Mouse (Mus musculus): ENCODE measurements at regions not wholly inside any gene's neighbourhood (a gene's known extent, or its start where the extent isn't known, plus 50 kb on each side); places are given as distances from the start of the nearest gene placed in this dataset.

GRCm38 (mm10) chr17:45296363-45296762 lies 137.2 kb downstream of the Cdc5l start:
- no peak for ATAC-seq (replicated peaks in 1 of 2; ENCODE audit: insufficient read depth in 1 of 2, low FRiP score in 2 of 2, low TSS enrichment in 1 of 2, low read depth in 1 of 2, poor library complexity in 2 of 2, severe bottlenecking in 2 of 2)

DNA sequence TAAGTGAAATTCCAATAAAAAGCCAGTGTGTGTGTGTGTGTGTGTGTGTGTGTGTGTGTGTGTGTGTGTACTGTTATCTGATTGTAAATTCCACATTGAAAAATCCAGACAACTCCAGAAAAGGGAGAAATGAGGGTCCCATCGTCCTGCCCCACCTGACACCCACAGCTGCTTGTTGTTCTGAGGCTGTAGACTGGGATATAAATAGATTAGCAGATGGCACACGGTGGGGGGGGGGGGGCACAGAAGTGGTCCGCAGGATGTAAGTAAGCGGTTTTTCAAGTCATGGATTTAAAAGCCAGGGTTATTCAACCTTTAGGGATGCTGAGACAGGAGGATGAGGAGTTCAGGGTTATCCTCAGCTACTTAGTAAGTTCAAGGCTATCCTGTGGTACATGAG lies 138.7 kb downstream of the Cdc5l start:
- no peak for ATAC-seq (replicated peaks in 1 of 2; ENCODE audit: insufficient read depth in 1 of 2, low FRiP score in 2 of 2, low TSS enrichment in 1 of 2, low read depth in 1 of 2, poor library complexity in 2 of 2, severe bottlenecking in 2 of 2)

DNA sequence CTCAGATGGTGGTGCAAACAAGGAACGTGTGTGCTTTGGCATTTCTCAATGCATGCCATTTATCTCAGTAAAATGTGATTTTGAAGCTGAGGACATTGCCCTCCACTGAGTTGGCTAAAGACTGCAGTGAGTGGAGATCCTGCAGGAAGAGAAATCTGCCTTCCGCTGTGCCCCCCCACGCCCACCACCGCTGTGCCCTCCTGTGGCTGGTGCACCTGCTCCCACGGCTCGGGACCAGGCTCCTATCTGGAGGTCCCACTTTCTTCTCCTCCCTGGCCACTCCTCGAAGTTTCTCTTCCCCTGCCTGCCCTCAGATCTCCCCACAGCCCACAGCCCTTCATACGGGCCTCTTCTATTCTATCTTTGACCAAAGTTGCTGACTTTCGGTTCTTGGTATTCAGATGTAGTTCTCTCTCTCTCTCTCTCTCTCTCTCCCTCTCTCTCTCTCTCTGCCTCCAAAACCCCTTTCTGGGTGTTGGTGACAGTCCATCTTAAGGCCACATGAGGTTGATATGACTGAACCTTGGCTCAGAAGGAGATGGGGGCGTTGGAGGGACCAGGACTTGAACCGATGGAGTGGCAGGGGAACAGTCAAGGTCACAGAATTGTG lies 139.2 kb downstream of the Cdc5l start:
- ATAC-seq (replicated peaks in 1 of 2; ENCODE audit: insufficient read depth in 1 of 2, low FRiP score in 2 of 2, low TSS enrichment in 1 of 2, low read depth in 1 of 2, poor library complexity in 2 of 2, severe bottlenecking in 2 of 2): no peak

DNA sequence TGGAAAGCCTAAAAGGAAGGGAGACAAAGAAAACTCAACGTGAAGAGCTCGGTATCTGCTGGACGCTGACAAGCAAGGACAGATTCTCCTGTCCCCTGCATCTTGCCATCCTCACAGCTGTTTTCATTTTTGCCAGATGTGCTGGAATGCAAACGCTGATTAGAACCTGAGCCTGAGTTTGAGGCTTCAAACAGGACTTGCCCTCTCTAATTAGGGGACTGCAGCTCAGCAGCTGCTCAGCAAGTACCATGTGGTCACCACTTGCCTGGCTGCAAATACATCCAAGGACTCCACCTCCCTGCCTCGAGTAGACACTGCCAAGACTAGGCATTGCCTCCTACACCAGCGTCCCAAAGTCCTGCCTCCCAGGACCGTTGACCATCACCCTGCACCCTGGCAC lies 140.7 kb downstream of the Cdc5l start:
- ATAC-seq (replicated peaks in 1 of 2; ENCODE audit: insufficient read depth in 1 of 2, low FRiP score in 2 of 2, low TSS enrichment in 1 of 2, low read depth in 1 of 2, poor library complexity in 2 of 2, severe bottlenecking in 2 of 2): no peak

DNA sequence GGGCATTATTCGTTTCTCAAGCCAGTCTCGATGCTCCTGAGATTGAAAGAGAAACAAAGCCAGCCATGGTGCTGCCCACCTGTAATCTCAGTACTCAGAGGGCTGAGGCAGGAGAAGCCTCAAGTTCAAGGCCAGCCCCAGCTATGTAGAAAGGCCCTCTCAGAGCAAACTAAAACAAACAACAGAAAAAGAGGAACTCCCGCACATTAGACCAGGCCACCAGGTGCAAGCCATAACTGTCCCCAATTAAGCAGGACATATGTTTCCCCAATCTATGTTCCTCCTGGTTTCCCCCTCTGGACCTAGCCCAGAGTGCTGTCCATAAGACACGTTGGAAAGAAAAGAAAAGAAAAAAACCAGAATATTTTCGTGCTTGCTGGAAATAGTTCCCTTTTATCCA lies 142.5 kb downstream of the Cdc5l start:
- 0 out of 4 replicates have a peak, but pooled peaks have one; percentile 25 to 28 for ATAC-seq (replicated peaks in 1 of 2; ENCODE audit: insufficient read depth in 1 of 2, low FRiP score in 2 of 2, low TSS enrichment in 1 of 2, low read depth in 1 of 2, poor library complexity in 2 of 2, severe bottlenecking in 2 of 2)

GRCm38 (mm10) chr17:45285621-45286189 lies 147.8 kb downstream of the Cdc5l start:
- peak in 1 of 2 experiments; percentile 10; a peak in 2 of 4 replicates for ATAC-seq (replicated peaks in 1 of 2; ENCODE audit: insufficient read depth in 1 of 2, low FRiP score in 2 of 2, low TSS enrichment in 1 of 2, low read depth in 1 of 2, poor library complexity in 2 of 2, severe bottlenecking in 2 of 2)

- ATAC-seq (replicated peaks in 1 of 2; ENCODE audit: insufficient read depth in 1 of 2, low FRiP score in 2 of 2, low TSS enrichment in 1 of 2, low read depth in 1 of 2, poor library complexity in 2 of 2, severe bottlenecking in 2 of 2): no peak
These were observed 152.0 kb downstream of the Cdc5l start for GRCm38 (mm10) chr17:45281554-45281953.

DNA sequence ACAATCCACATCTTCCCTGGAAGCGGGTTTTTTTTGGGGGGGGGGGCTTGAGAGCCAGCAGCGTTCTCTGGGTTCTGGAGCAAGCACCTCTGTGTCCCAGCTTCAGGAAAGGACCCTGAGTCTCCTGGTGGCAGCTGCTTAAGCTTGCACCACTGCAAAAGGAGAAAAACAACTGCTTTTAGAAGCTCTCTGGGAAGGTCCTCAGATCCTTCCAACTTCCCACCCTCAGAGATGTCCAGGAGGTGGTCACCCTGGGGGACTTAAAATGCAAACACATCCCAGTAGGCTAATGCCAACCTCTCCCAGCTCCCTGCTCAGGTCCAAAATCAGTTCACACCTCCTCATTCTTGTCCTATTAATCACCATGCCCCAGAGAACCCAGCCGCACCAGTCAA lies 153.7 kb downstream of the Cdc5l start:
- no peak for ATAC-seq (replicated peaks in 1 of 2; ENCODE audit: insufficient read depth in 1 of 2, low FRiP score in 2 of 2, low TSS enrichment in 1 of 2, low read depth in 1 of 2, poor library complexity in 2 of 2, severe bottlenecking in 2 of 2)

GRCm38 (mm10) chr17:45279075-45279810 lies 154.3 kb downstream of the Cdc5l start:
- no peak for ATAC-seq (replicated peaks in 1 of 2; ENCODE audit: insufficient read depth in 1 of 2, low FRiP score in 2 of 2, low TSS enrichment in 1 of 2, low read depth in 1 of 2, poor library complexity in 2 of 2, severe bottlenecking in 2 of 2)

GRCm38 (mm10) chr17:45277516-45277915 lies 156.0 kb downstream of the Cdc5l start:
- no peak for ATAC-seq (replicated peaks in 1 of 2; ENCODE audit: insufficient read depth in 1 of 2, low FRiP score in 2 of 2, low TSS enrichment in 1 of 2, low read depth in 1 of 2, poor library complexity in 2 of 2, severe bottlenecking in 2 of 2)

DNA sequence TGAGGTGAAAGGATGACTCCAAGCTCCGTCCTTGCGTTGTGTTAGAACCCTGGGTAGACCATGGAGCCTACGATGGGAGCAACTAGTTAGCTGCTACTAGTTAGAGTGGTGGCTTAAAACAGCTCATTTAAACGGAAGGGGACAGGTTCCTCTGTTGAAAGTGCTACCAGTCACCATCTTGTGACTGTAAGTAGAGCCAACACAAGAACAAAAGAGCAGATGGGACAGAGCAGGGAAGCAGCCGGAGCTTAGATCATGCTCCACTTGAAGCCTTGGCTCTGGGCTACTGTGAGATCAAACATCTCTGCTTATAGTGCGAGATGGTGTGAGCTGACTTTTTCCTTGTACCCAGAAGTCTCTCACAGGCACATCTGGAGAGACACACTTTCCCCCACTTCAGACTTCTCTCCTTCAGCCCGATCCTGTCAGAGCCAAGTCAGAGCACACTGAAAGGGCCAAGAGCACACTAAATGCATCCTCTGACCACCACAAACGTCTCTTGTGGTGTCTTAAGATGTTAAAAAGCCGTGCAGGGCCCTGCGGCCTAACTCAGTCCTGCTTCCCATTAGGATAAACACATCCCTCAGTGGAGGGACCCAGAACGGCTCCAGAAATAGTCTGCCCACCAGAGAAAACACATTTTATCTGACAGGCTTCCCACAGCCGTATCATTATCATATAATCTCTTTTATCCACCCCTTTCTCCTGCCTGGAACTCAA lies 156.7 kb downstream of the Cdc5l start:
- ATAC-seq (replicated peaks in 1 of 2; ENCODE audit: insufficient read depth in 1 of 2, low FRiP score in 2 of 2, low TSS enrichment in 1 of 2, low read depth in 1 of 2, poor library complexity in 2 of 2, severe bottlenecking in 2 of 2): no peak

GRCm38 (mm10) chr17:45274894-45275293 lies 158.6 kb downstream of the Cdc5l start:
- ATAC-seq (replicated peaks in 1 of 2; ENCODE audit: insufficient read depth in 1 of 2, low FRiP score in 2 of 2, low TSS enrichment in 1 of 2, low read depth in 1 of 2, poor library complexity in 2 of 2, severe bottlenecking in 2 of 2): no peak

- ATAC-seq (replicated peaks in 1 of 2; ENCODE audit: insufficient read depth in 1 of 2, low FRiP score in 2 of 2, low TSS enrichment in 1 of 2, low read depth in 1 of 2, poor library complexity in 2 of 2, severe bottlenecking in 2 of 2): no peak
These were observed 166.8 kb downstream of the Cdc5l start for GRCm38 (mm10) chr17:45266776-45267175.

DNA sequence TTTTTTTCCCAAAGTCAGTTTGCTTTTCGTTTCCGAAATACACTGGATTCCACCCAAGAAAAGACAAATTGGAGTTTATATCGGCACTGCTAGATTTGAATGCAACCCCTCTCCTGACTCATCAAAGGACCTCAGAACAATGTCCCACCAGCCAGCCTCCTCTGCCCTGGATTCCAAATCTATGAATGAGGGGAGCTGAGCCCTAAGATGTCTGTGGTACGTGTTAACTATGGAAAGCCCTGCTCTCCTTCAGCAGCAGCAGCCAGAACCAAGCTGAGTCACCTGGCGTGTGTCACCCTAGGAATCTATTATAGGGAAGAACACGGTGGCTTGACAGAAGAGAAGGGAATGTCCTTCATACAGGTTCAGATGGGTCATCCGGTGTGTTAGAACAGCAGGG lies 167.9 kb downstream of the Cdc5l start:
- ATAC-seq (replicated peaks in 1 of 2; ENCODE audit: insufficient read depth in 1 of 2, low FRiP score in 2 of 2, low TSS enrichment in 1 of 2, low read depth in 1 of 2, poor library complexity in 2 of 2, severe bottlenecking in 2 of 2): no peak

- ATAC-seq (replicated peaks in 1 of 2; ENCODE audit: insufficient read depth in 1 of 2, low FRiP score in 2 of 2, low TSS enrichment in 1 of 2, low read depth in 1 of 2, poor library complexity in 2 of 2, severe bottlenecking in 2 of 2): no peak
These were observed 169.1 kb downstream of the Cdc5l start for GRCm38 (mm10) chr17:45264434-45264833.

GRCm38 (mm10) chr17:45260421-45260820 lies 173.1 kb downstream of the Cdc5l start:
- ATAC-seq (replicated peaks in 1 of 2; ENCODE audit: insufficient read depth in 1 of 2, low FRiP score in 2 of 2, low TSS enrichment in 1 of 2, low read depth in 1 of 2, poor library complexity in 2 of 2, severe bottlenecking in 2 of 2): no peak

DNA sequence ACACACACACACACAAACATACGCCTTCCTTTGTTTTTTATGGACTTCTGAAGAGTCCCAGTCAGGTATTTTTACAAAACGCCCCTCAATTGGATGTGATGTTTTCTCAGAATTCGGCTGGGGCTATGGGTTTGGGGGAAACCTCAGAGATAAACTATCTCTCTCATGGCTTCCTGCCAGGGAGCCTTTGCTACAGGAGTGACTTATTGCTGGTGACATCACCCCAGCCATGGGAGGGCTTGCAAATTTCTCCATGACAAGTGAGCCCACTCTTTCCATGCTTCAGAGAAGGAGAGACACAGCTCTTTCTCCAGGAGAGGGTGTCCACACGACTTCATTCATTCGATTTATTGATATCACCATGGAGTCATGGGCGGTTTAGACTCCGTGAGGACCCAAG lies 175.5 kb downstream of the Cdc5l start:
- ATAC-seq (replicated peaks in 1 of 2; ENCODE audit: insufficient read depth in 1 of 2, low FRiP score in 2 of 2, low TSS enrichment in 1 of 2, low read depth in 1 of 2, poor library complexity in 2 of 2, severe bottlenecking in 2 of 2): no peak

GRCm38 (mm10) chr17:45252593-45253230 lies 180.8 kb downstream of the Cdc5l start:
- no peak for ATAC-seq (replicated peaks in 1 of 2; ENCODE audit: insufficient read depth in 1 of 2, low FRiP score in 2 of 2, low TSS enrichment in 1 of 2, low read depth in 1 of 2, poor library complexity in 2 of 2, severe bottlenecking in 2 of 2)
